Mouse (Mus musculus): ENCODE data around the gene Rb1.

Rb1 gene

GRCm38 (mm10) chr14:73325456-73326381 is at the start of gene Rb1:
Gene Rb1 (minus strand): TSS chr14:73325822.
- peak; percentile 62 to 65 for DNase-seq (ENCODE audit: low read depth in 2 of 2, low spot score in 2 of 2)

DNA sequence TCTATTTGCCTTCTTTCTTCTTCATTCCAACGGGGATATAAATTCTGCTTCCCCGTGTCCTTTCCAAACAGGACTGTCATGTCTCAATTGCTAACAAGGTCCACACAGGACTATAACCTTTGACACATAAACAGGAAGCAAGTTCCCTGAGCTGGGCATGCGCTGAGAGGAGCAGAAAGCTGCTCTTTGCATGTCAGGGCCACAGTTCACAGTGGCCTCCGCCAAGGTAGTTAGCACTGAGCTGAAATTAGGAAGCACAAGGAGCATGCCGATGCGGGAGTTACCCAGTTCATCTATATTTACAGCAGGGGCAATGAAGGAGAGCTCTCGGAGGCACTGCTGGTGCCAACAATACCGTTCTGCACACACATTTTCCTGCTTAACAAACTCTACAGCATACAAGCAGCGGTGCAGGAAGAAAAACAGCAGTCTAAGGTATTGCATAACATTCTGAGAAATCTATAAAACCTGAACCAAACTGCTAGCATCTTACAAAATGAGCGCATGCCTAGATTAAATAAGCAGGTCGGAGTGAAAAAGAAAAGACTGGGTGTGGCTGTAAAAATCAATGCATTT is 48.8 kb upstream of the Rb1 start:
- DNase-seq (ENCODE audit: low read depth in 2 of 2, low spot score in 2 of 2), result no peak

- DNase-seq (ENCODE audit: low read depth in 2 of 2, low spot score in 2 of 2), result no peak
Observed at GRCm38 (mm10) chr14:73373606-73374005, 48.0 kb upstream of the Rb1 start.

- no peak for DNase-seq (ENCODE audit: low read depth in 2 of 2, low spot score in 2 of 2)
Observed at GRCm38 (mm10) chr14:73372990-73373389, 47.4 kb upstream of the Rb1 start.

DNA sequence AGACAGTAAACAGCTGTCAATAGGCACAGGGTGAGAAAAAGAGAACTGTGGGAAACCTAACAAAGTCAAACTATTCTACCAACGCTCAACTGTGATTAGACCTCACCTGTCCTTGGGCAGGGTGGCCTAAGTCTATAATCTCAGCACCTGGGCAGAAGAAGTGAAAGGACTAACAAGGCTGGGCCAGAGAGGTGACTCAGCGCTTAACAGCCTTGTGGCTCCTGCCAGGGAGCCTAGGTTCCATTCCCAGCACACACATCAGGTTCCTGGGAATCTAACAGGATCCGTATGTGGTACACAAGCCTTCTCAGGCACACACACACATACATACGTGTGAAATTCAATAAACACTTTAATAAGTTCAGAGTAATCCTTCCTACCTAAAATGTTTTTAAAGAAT is 46.0 kb upstream of the Rb1 start:
- DNase-seq (ENCODE audit: low read depth in 2 of 2, low spot score in 2 of 2), result no peak

- DNase-seq (ENCODE audit: low read depth in 2 of 2, low spot score in 2 of 2), result no peak
Observed at GRCm38 (mm10) chr14:73370695-73371372, 45.2 kb upstream of the Rb1 start.

- no peak for DNase-seq (ENCODE audit: low read depth in 2 of 2, low spot score in 2 of 2)
Observed at GRCm38 (mm10) chr14:73370078-73370670, 44.6 kb upstream of the Rb1 start.

DNA sequence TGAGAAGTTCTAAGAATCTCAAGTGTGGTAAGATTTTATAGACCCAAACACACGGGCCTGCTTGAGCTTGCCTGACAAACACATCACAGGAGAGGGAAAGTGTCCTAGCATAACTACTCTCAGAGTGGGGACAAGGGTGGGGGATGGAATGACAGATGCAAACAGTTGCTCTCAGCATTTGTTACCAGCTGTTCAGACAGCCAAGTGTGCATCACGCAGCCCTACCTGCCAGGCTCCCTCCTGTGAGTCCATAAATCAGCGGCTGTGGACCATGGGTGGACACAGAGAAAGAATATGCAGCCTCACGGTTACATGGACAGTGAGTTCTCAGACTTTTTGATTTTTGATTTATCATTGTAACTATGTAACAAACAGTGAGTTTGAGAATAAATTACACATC is 44.0 kb upstream of the Rb1 start:
- DNase-seq (ENCODE audit: low read depth in 2 of 2, low spot score in 2 of 2), result no peak

DNA sequence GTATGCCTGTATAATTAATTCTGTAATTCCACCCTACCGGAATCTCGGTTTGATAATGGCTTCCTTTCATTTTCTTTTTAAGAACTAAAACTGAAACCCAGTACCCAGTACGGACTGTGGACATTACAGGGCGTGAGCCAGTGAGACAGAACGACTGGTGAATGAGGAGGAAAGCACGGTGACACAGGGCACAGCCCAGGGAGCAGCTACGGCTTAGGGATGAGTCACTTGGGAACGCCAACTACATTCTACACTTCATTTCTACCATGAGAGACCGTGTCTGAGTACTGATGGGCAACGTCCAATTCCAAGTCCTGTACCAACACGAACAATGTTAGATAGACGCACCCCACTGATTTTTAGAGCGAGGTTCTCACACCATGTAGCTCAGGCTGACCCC is 43.3 kb upstream of the Rb1 start:
- no peak for DNase-seq (ENCODE audit: low read depth in 2 of 2, low spot score in 2 of 2)

GRCm38 (mm10) chr14:73368221-73368620 is 42.6 kb upstream of the Rb1 start:
- no peak for DNase-seq (ENCODE audit: low read depth in 2 of 2, low spot score in 2 of 2)

GRCm38 (mm10) chr14:73366278-73366677 is 40.7 kb upstream of the Rb1 start:
- DNase-seq (ENCODE audit: low read depth in 2 of 2, low spot score in 2 of 2), result no peak

DNA sequence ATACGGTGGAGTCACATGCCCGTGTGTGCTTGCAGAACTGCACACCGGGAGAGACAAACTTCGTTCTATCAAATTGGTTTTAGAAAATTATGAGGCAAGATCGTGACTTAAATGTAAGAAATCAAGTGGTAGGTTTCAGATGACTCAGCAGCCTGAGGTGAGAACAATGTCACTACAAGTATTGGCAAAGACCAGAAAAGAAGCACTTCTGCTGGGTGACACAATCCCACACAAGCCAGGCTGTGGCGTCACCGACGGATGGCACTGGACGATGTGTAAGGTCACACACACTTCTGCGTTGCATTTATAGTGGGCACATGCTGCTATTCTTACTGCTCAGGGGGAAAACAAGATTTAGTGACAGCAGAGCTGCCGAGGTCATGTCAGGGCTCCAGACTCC is 38.2 kb upstream of the Rb1 start:
- no peak for DNase-seq (ENCODE audit: low read depth in 2 of 2, low spot score in 2 of 2)

- DNase-seq (ENCODE audit: low read depth in 2 of 2, low spot score in 2 of 2), result no peak
Observed at GRCm38 (mm10) chr14:73354700-73355099, 29.1 kb upstream of the Rb1 start.

GRCm38 (mm10) chr14:73351118-73351517 is 25.5 kb upstream of the Rb1 start:
- DNase-seq (ENCODE audit: low read depth in 2 of 2, low spot score in 2 of 2), result no peak

- DNase-seq (ENCODE audit: low read depth in 2 of 2, low spot score in 2 of 2), result no peak
Observed at GRCm38 (mm10) chr14:73350029-73350428, 24.4 kb upstream of the Rb1 start.

- DNase-seq (ENCODE audit: low read depth in 2 of 2, low spot score in 2 of 2), result no peak
Observed at GRCm38 (mm10) chr14:73349061-73349670, 23.5 kb upstream of the Rb1 start.

GRCm38 (mm10) chr14:73347302-73347701 is 21.7 kb upstream of the Rb1 start:
- no peak for DNase-seq (ENCODE audit: low read depth in 2 of 2, low spot score in 2 of 2)

GRCm38 (mm10) chr14:73345614-73346013 is 20.0 kb upstream of the Rb1 start:
- no peak for DNase-seq (ENCODE audit: low read depth in 2 of 2, low spot score in 2 of 2)

DNA sequence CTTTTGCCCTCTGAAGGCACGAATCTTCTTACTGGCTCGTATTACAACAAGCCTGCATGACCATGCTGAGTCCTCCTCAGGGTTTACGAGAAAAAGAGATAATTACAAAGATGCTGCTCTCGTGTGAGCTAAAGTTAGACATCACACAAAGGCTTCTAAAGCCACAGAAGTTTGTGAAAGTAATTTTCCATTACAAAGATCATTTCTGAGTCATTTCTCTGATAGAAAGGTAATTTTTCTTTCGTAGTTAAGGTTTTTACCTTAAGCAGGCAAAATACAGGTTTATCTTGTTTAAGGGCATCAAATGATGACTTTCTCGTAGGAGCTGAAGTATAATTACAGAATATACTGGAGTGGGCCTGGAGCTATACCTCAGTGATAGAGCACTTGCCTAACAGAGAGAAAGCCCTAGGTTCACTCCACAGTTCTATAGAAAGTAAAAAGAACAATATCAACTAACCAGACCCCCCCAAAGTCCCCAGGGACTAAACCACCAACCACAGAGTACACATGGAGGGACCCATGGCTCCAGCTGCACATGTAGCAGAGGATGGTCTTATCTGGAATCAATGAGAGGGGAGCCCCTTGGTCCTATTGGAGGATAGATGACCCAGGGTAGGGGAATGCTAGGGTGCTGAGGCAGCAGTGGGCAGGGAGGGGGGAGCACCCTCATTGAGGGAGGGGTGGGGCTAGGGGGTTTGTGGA is 14.6 kb upstream of the Rb1 start:
- DNase-seq (ENCODE audit: low read depth in 2 of 2, low spot score in 2 of 2), result no peak

DNA sequence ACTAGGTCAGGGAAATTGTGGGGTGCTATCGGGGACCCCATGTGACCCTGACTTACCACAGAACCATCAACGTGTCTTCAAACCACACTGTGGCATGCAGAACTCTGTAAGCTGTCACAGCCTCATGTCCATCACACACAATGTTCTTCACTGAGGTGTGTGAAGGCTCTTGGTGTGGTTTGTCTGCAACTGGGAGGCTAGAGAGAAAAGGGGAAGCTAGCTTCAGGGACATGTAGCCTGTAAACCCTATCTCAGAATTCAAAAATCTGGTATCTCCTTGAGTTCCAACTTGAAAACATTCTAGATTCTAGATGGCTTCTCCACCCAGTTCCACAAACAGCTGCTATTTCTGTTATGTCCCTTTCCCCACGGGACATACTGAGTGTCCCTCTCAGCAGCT is 14.0 kb upstream of the Rb1 start:
- no peak for DNase-seq (ENCODE audit: low read depth in 2 of 2, low spot score in 2 of 2)
